Mouse (Mus musculus) cortical plate, adult 2 months (tissue): ENCODE measurements around the gene Msantd3.

Experiments used
- CTCF ChIP-seq: fragments of 200-500 bp; IDR thresholded peaks from 2 replicates; pipeline ENCODE4 v1.5.1; 2011; ENCODE audit warnings: mild to moderate bottlenecking, control low read depth, low read length; ENCODE audit not compliant: insufficient read depth; ENCODE audit errors: extremely low read depth
- POLR2A ChIP-seq: fragments of 200-500 bp; IDR thresholded peaks from 2 replicates; pipeline ENCODE4 v1.6.1; 2011; ENCODE audit warnings: mild to moderate bottlenecking, low read length, control low read depth; ENCODE audit not compliant: insufficient read depth; ENCODE audit errors: extremely low read depth

DNA sequence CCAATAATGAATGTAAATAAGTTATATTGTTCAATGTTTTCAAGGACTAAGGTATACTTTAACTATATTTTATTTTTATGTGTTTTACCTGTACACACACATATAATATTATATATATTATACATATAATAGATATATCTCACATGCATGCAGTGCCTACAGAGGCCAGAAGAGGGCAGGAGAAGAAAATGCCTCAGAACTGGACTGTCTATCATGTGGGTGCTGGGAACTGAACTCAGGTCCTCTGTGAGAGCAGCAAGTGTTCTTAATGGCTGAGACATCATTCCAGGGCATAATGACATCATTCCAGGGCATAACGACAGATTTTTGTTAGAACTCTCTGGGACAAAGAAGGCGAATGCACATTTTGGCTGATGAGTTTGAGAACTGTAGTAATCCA lies 47.8 kb downstream of the Msantd3 start:
- TF ChIP-seq CTCF: peak; percentile 24; the same call in 1 of the 2 replicates
- no peak for TF ChIP-seq POLR2A
